Mouse (Mus musculus) lung, postnatal 10 days (tissue): ENCODE data around the gene Snx32.
"Not testable (repeated sequence)": the region's sequence is repeated elsewhere in the genome, so short reads cannot be mapped to it uniquely, and the experiment has no call there.

Source experiments
- DNase-seq: peaks from one replicate; pipeline ENCODE4 v3.0.0; 2021

The Snx32 gene

GRCm38 (mm10) chr19:5511074-5511632 lies 815 bp upstream of the Snx32 start:
- DNase-seq = no peak

- no peak for DNase-seq
Measured at GRCm38 (mm10) chr19:5503687-5504086, 6.7 kb downstream of the Snx32 start, which contains the start of gene 1700020D05Rik. 1700020D05Rik (minus strand) TSS chr19:5503787.

- no peak for DNase-seq
Measured at GRCm38 (mm10) chr19:5500330-5500875, 9.9 kb downstream of the Snx32 start.

- DNase-seq = no peak
Measured at GRCm38 (mm10) chr19:5496052-5496370, 14.3 kb downstream of the Snx32 start.

GRCm38 (mm10) chr19:5495353-5496051 lies 14.8 kb downstream of the Snx32 start:
- no peak for DNase-seq

- DNase-seq = no peak
Measured at GRCm38 (mm10) chr19:5494314-5494713, 16.0 kb downstream of the Snx32 start.

GRCm38 (mm10) chr19:5493301-5493721 lies 17.0 kb downstream of the Snx32 start:
- not testable (repeated sequence) for DNase-seq

GRCm38 (mm10) chr19:5492641-5493040 lies 17.7 kb downstream of the Snx32 start:
- DNase-seq = no peak

GRCm38 (mm10) chr19:5490898-5491708 lies 19.2 kb downstream of the Snx32 start:
- peak; percentile 93 for DNase-seq

- DNase-seq = peak; percentile 98
Measured at GRCm38 (mm10) chr19:5490313-5490897, 19.9 kb downstream of the Snx32 start, which contains the start of gene Cfl1. Cfl1 (plus strand) TSS chr19:5490455.

- DNase-seq = peak; percentile 9
Measured at GRCm38 (mm10) chr19:5489721-5490120, 20.6 kb downstream of the Snx32 start.

GRCm38 (mm10) chr19:5488878-5489571 lies 21.3 kb downstream of the Snx32 start:
- DNase-seq = peak; percentile 99

- peak; percentile 99 for DNase-seq
Measured at GRCm38 (mm10) chr19:5487768-5488550, 22.4 kb downstream of the Snx32 start, which contains the start of gene Mus81. Mus81 (minus strand) TSS chr19:5488402.

GRCm38 (mm10) chr19:5486771-5487170 lies 23.6 kb downstream of the Snx32 start:
- DNase-seq = peak; percentile 7

- DNase-seq = peak; percentile 66
Measured at GRCm38 (mm10) chr19:5486286-5486685, 24.1 kb downstream of the Snx32 start.

GRCm38 (mm10) chr19:5485821-5486220 lies 24.5 kb downstream of the Snx32 start:
- no peak for DNase-seq

- peak; percentile 18 for DNase-seq
Measured at GRCm38 (mm10) chr19:5485371-5485770, 25.0 kb downstream of the Snx32 start.

- DNase-seq = no peak
Measured at GRCm38 (mm10) chr19:5484496-5484895, 25.8 kb downstream of the Snx32 start.

GRCm38 (mm10) chr19:5483386-5484359 lies 26.7 kb downstream of the Snx32 start:
- DNase-seq = no peak

- DNase-seq = no peak
Measured at GRCm38 (mm10) chr19:5481398-5481797, 28.9 kb downstream of the Snx32 start.
